Mouse (Mus musculus) MEL-GATA-1-ER (cell line): Measurements from ENCODE around the gene Tcta.
A peak's percentile ranks its signal among the peaks of the same experiment; 100 is the strongest.
"Not testable (repeated sequence)": the region's sequence is repeated elsewhere in the genome, so short reads cannot be mapped to it uniquely, and the experiment has no call there.

Experiments
- DNase-seq: peaks from one replicate; pipeline ENCODE4 v3.0.0-alpha.2; 2012; ENCODE audit warnings: low read depth; ENCODE audit errors: extremely low read depth

Tcta gene

DNA sequence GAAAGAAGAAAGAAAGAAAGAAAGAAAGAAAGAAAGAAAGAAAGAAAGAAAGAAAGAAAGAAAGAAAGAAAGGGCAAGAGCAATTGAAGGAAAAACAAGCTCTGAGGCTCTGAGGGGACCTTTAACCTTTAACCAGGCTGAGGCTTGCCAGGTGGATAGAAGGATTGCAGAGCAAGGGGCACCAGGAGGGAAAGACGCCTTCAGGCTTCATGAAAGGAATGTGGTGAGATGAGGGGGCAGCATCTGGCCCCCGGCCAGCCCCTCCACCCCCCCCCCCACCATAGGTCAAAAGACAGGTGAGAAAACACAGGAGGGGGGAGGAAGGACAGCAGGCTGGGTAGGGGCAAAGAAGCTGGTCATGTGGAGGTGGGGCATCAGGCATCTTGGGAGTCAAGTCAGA is 34.0 kb downstream of the Tcta start:
- no peak for DNase-seq

GRCm38 (mm10) chr9:108268701-108269100 is 37.3 kb downstream of the Tcta start:
- DNase-seq: not testable (repeated sequence)

GRCm38 (mm10) chr9:108267691-108268090 is 38.3 kb downstream of the Tcta start:
- DNase-seq: no peak

GRCm38 (mm10) chr9:108266261-108266935 is 39.6 kb downstream of the Tcta start:
- DNase-seq: peak; percentile 58

GRCm38 (mm10) chr9:108264191-108264921 is 41.6 kb downstream of the Tcta start:
- DNase-seq: peak; percentile 34

- peak; percentile 63 for DNase-seq
Measured at GRCm38 (mm10) chr9:108263690-108264190, 42.2 kb downstream of the Tcta start, which contains the start of gene Dag1. TSS of gene Dag1 (minus strand) at chr9:108263958.

DNA sequence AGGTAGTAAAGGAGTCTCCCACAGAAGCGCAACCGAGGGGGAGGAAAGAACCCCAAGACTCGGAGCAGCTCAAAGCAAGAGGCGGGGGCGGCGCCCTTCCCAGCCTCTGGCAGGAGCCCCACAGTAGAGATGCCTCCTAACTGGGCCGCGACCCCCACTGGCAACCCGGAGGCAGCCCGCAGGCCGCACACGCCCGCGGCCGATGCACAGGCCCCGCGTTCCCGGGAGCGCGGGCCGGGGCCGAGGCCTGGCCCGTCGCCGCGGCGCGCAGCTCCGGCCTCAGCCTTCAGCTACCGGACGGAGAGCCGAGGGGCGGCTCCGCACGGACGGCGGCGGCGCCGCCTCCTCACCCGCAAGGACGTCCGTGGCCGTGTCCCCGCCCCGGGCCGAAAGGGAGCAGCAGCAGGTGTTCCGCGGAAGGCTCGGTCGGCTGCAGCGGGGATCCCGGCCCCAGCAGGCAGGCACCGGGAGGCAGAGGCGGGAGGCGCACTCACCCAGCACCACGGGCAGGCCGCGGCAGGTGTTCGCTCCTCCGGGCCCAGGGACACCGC is 42.8 kb downstream of the Tcta start:
- no peak for DNase-seq

DNA sequence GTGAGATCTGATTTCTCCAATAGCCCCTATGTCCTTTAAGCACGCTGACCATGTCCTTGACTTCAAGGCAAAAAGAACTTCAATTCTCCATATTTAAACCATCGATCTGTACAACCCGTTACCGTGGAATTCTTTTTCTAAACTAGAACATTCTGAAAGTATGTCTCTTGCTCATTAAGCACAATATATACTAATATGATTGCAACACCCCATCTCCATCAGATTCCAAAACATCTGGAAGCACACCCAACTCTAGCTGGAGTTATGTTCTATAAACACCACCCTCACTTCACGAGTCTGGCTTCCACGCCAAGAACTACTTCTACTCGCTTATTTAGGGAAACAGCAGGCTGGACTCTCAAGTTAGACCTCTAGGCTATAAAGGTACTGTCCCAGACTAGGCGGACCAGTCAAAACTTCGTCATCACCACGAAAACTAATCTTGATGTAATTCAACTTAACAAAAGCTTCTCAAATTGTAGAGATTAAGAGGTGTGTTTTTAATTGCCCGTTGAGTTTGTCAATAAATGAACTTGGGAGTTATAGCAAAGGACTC is 43.4 kb downstream of the Tcta start:
- DNase-seq: no peak

- no peak for DNase-seq
Measured at GRCm38 (mm10) chr9:108261865-108262264, 44.1 kb downstream of the Tcta start.

GRCm38 (mm10) chr9:108260526-108260925 is 45.4 kb downstream of the Tcta start:
- DNase-seq: no peak
